In the genomic region with DNA sequence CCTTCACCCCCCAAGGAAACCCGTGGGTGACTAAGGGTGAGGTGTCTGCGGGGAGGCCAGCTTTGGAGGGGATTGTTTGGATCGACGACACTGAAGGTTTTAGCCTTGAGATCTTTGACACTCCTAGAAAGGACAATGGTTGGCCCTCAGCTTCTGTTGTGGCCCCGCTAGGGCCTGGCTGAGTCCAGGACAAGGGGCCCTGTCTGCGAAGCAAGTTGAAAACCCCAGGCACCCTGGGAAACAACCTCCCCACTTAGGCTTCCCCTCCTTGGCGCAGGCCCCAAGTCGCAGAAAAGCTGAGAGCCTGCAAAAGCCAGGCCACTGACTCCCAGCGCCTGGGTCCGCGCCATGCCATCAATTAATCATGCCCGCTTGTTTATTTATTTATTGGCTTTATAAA, we compare ENCODE assay signal across 8 mouse cellular contexts. TPM values are rescaled to one million over a fixed set of nuclear protein-coding genes. Genes with fewer than 3 reads are reported as not detected.
DNase-seq lines count a peak whose midpoint lies in the region; ATAC-seq and TF ChIP-seq lines count a peak whose summit lies in the region.

A gene (minus strand): TSS at position 282 of the 400 bp plus-strand sequence.

- H3K36me3 ChIP-seq in lung, postnatal 0 days (ENCODE audit: insufficient read depth, low read length) = no peaks in the 10 kb centered on the region
- H3K36me3 ChIP-seq in intestine, postnatal 0 days (ENCODE audit: control insufficient read depth, insufficient read depth) = no peaks in the 10 kb centered on the region
- no peaks in the 10 kb centered on the region for H3K36me3 ChIP-seq in neural tube, embryonic 11.5 days (ENCODE audit: control insufficient read depth, insufficient read depth, low read length)

- 18% methylated on average over 11 of the region's 12 CpGs for WGBS in lung, postnatal 0 days
- WGBS in intestine, postnatal 0 days = 25% methylated on average over 12 of the region's 12 CpGs
- WGBS in neural tube, embryonic 11.5 days = 24% methylated on average over 12 of the region's 12 CpGs

- TF ChIP-seq CTCF in lung, postnatal 0 days (IDR thresholded peaks at IDR 0.05) = no peak
- no peak for TF ChIP-seq CTCF in intestine, postnatal 0 days (IDR thresholded peaks at IDR 0.05; ENCODE audit: low read depth)

- TF ChIP-seq EP300 in lung, postnatal 0 days (IDR thresholded peaks at IDR 0.05) = no peak

- H3K9me3 ChIP-seq in lung, postnatal 0 days (ENCODE audit: low read length) = no peaks in the 10 kb centered on the region
- H3K9me3 ChIP-seq in intestine, postnatal 0 days (ENCODE audit: control insufficient read depth) = no peaks in the 10 kb centered on the region
- no peaks in the 10 kb centered on the region for H3K9me3 ChIP-seq in neural tube, embryonic 11.5 days (ENCODE audit: control insufficient read depth, low read length)

- peak; percentile 2 for DNase-seq in embryo, embryonic 10.5 days (ENCODE audit: low spot score)
- no peak for DNase-seq in embryo, embryonic 10 days (ENCODE audit: low spot score)
- no peak for DNase-seq in lung, postnatal 0 days (ENCODE audit: low spot score)
- DNase-seq in lung, adult 18-20 months = no peak
- no peak for DNase-seq in neural tube, embryonic 11.5 days (ENCODE audit: low spot score)
- DNase-seq in urinary bladder, adult 18-20 months (ENCODE audit: low spot score in 2 of 2) = no peak
- DNase-seq in thymus, postnatal 0 days (ENCODE audit: low spot score) = no peak

- no peak within 1 kb of the TSS for H3K9ac ChIP-seq in lung, postnatal 0 days (replicated peaks; ENCODE audit: low read depth)
- no peak within 1 kb of the TSS for H3K9ac ChIP-seq in intestine, postnatal 0 days (ENCODE audit: low read depth, low read length)
- peak within 1 kb of the TSS; percentile 41 for H3K9ac ChIP-seq in neural tube, embryonic 11.5 days (ENCODE audit: low read length)

- ATAC-seq in lung, postnatal 0 days = no peak
- no peak for ATAC-seq in intestine, postnatal 0 days
- no peak for ATAC-seq in neural tube, embryonic 11.5 days (ENCODE audit: insufficient read depth, low FRiP score, low TSS enrichment)

- peaks cover 24% of the 10 kb centered on the region for H3K27me3 ChIP-seq in lung, postnatal 0 days (replicated peaks; ENCODE audit: insufficient read depth, low read length)
- peaks cover 33% of the 10 kb centered on the region for H3K27me3 ChIP-seq in intestine, postnatal 0 days (replicated peaks; ENCODE audit: control insufficient read depth, insufficient read depth, low read length)
- peaks cover 32% of the 10 kb centered on the region for H3K27me3 ChIP-seq in neural tube, embryonic 11.5 days (ENCODE audit: control insufficient read depth, insufficient read depth, low read length)

- no peak within 1 kb of the TSS for H3K27ac ChIP-seq in lung, postnatal 0 days (ENCODE audit: low read length)
- no peak within 1 kb of the TSS for H3K27ac ChIP-seq in intestine, postnatal 0 days (ENCODE audit: low read depth, low read length)
- no peak within 1 kb of the TSS for H3K27ac ChIP-seq in neural tube, embryonic 11.5 days (ENCODE audit: low read depth, low read length)

- no peak within 1 kb of the TSS for H3K4me3 ChIP-seq in lung, postnatal 0 days (ENCODE audit: low read depth, low read length)
- H3K4me3 ChIP-seq in intestine, postnatal 0 days (ENCODE audit: low read depth, low read length) = peak within 1 kb of the TSS; percentile 22
- H3K4me3 ChIP-seq in neural tube, embryonic 11.5 days (ENCODE audit: low read depth, low read length) = peak within 1 kb of the TSS; percentile 45

- peak within 1 kb of the TSS; percentile 30 for H3K4me2 ChIP-seq in lung, postnatal 0 days (replicated peaks; ENCODE audit: low read depth, low read length)
- H3K4me2 ChIP-seq in intestine, postnatal 0 days (replicated peaks; ENCODE audit: low read depth) = peak within 1 kb of the TSS; percentile 57
- peak within 1 kb of the TSS; percentile 87 for H3K4me2 ChIP-seq in neural tube, embryonic 11.5 days (ENCODE audit: low read depth)

- H3K4me1 ChIP-seq in lung, postnatal 0 days (ENCODE audit: insufficient read depth, low read depth, low read length) = no peaks in the 10 kb centered on the region
- H3K4me1 ChIP-seq in intestine, postnatal 0 days (replicated peaks; ENCODE audit: control insufficient read depth, insufficient read depth, low read length) = no peaks in the 10 kb centered on the region
- no peaks in the 10 kb centered on the region for H3K4me1 ChIP-seq in neural tube, embryonic 11.5 days (ENCODE audit: control insufficient read depth, insufficient read depth, low read length)

RNA-seq across cellular contexts. Expression of the gene that starts here (rescaled TPM):
- 0.63 and 2.1 TPM in 2 replicates for polyA plus RNA-seq in lung, postnatal 0 days (2015; fragmentation: Nextera tagmentation; extraction: Ambion mirVana)
- polyA plus RNA-seq in intestine, postnatal 0 days (2015; fragmentation: Nextera tagmentation; extraction: Ambion mirVana) = 0.48 TPM in 2 replicates
- 4.6 and 5.2 TPM in 2 replicates for polyA plus RNA-seq in neural tube, embryonic 11.5 days (2014; fragmentation: Nextera tagmentation; extraction: Ambion mirVana)
- 0.10 and 0.21 TPM in 2 replicates for polyA plus RNA-seq in thymus, postnatal 0 days (2015; fragmentation: Nextera tagmentation; extraction: Ambion mirVana)

Comparison
In these comparisons a context has a peak if more than half of its experiments do, and no peak if none do; other contexts are left out.
1. H3K4me2 ChIP-seq: peak in every context shown above with its lines; median percentile 87 in neural tube, embryonic 11.5 days; 57 in intestine, postnatal 0 days; 30 in lung, postnatal 0 days.